Comparison of ENCODE assay signal across 17 mouse cellular contexts in genomic region chr4:32575165-32575564, GRCm38 (mm10). TPM values are rescaled to one million over a fixed set of nuclear protein-coding genes. Genes with fewer than 3 reads are reported as not detected.
A peak's percentile ranks its signal among the peaks of the same experiment; 100 is the strongest.
DNase-seq lines count a peak whose midpoint lies in the region; ATAC-seq lines count a peak whose summit lies in the region.
"Had no signal": no experiment of that assay in that cellular context is flagged by ENCODE, and none has a peak within 500 bp of the region (broad histone marks: within the 10 kb centered on the region; RNA-seq: fewer than 3 reads in every experiment).

No protein-coding gene starts in this region.

- no peak overlapping the region for H3K4me3 ChIP-seq in hindbrain, embryonic 10.5 days
- no peak overlapping the region for H3K4me3 ChIP-seq in hindbrain, embryonic 14.5 days (replicated peaks; ENCODE audit: low read length)
- no peak overlapping the region for H3K4me3 ChIP-seq in embryonic facial prominence, embryonic 10.5 days
- H3K4me3 ChIP-seq: embryonic facial prominence, embryonic 15.5 days; limb, embryonic 13.5 days; midbrain, embryonic 12.5 days had no signal

- WGBS in hindbrain, embryonic 10.5 days: 67% methylated on average over 9 of the region's 9 CpGs
- 79% methylated on average over 9 of the region's 9 CpGs for WGBS in hindbrain, embryonic 14.5 days
- 49% methylated on average over 9 of the region's 9 CpGs for WGBS in embryonic facial prominence, embryonic 10.5 days

- peaks cover 21% of the 10 kb centered on the region for H3K36me3 ChIP-seq in hindbrain, embryonic 10.5 days
- H3K36me3 ChIP-seq in hindbrain, embryonic 14.5 days (replicated peaks; ENCODE audit: control insufficient read depth, insufficient read depth): peaks cover 31% of the 10 kb centered on the region
- peaks cover 26% of the 10 kb centered on the region for H3K36me3 ChIP-seq in embryonic facial prominence, embryonic 10.5 days (replicated peaks)

- ATAC-seq in hindbrain, embryonic 14.5 days (ENCODE audit: low FRiP score): no peak
- ATAC-seq in inflammation-experienced regulatory T-cells, adult 6 months: no peak
- no peak for ATAC-seq in frontal cortex, adult (ENCODE audit: low TSS enrichment)
- ATAC-seq: forebrain, embryonic 14.5 days had no signal

- no peak overlapping the region for H3K4me2 ChIP-seq in hindbrain, embryonic 14.5 days (replicated peaks)
- H3K4me2 ChIP-seq: embryonic facial prominence, embryonic 15.5 days; limb, embryonic 13.5 days; midbrain, embryonic 12.5 days had no signal

- H3K27ac ChIP-seq in hindbrain, embryonic 10.5 days: no peak overlapping the region
- H3K27ac ChIP-seq in hindbrain, embryonic 14.5 days: no peak overlapping the region
- H3K27ac ChIP-seq in embryonic facial prominence, embryonic 10.5 days (replicated peaks): no peak overlapping the region
- H3K27ac ChIP-seq: embryonic facial prominence, embryonic 15.5 days; limb, embryonic 13.5 days; midbrain, embryonic 12.5 days had no signal

- no peaks in the 10 kb centered on the region for H3K9me3 ChIP-seq in hindbrain, embryonic 10.5 days
- H3K9me3 ChIP-seq in hindbrain, embryonic 14.5 days (ENCODE audit: control insufficient read depth, low read length): no peaks in the 10 kb centered on the region
- H3K9me3 ChIP-seq in embryonic facial prominence, embryonic 10.5 days: no peaks in the 10 kb centered on the region
- H3K9me3 ChIP-seq: embryonic facial prominence, embryonic 15.5 days; limb, embryonic 13.5 days; midbrain, embryonic 12.5 days had no signal

- H3K9ac ChIP-seq in hindbrain, embryonic 14.5 days: no peak overlapping the region
- H3K9ac ChIP-seq: embryonic facial prominence, embryonic 15.5 days; limb, embryonic 13.5 days; midbrain, embryonic 12.5 days had no signal

- DNase-seq in hindbrain, embryonic 10.5 days (ENCODE audit: low spot score): peak; percentile 14
- DNase-seq in hindbrain, embryonic 14.5 days (ENCODE audit: low spot score): no peak
- peak; percentile 38 to 51 for DNase-seq in B cell, adult 2 months
- DNase-seq in embryonic facial prominence, embryonic 10.5 days (ENCODE audit: low spot score): peak; percentile 53
- DNase-seq in lung, postnatal 36 days: peak; percentile 71
- DNase-seq in cerebellum, adult 18-20 months: no peak
- DNase-seq: cerebellum, adult 11-12 months had no signal

- peaks cover 10% of the 10 kb centered on the region for H3K4me1 ChIP-seq in hindbrain, embryonic 10.5 days (replicated peaks)
- peaks cover 15% of the 10 kb centered on the region for H3K4me1 ChIP-seq in hindbrain, embryonic 14.5 days (replicated peaks; ENCODE audit: control insufficient read depth, insufficient read depth, low read length)
- peaks cover 19% of the 10 kb centered on the region for H3K4me1 ChIP-seq in embryonic facial prominence, embryonic 10.5 days

- H3K27me3 ChIP-seq in hindbrain, embryonic 10.5 days (ENCODE audit: insufficient read depth, poor library complexity, severe bottlenecking): no peaks in the 10 kb centered on the region
- no peaks in the 10 kb centered on the region for H3K27me3 ChIP-seq in hindbrain, embryonic 14.5 days (ENCODE audit: control insufficient read depth, insufficient read depth, low read length)
- no peaks in the 10 kb centered on the region for H3K27me3 ChIP-seq in embryonic facial prominence, embryonic 10.5 days (replicated peaks; ENCODE audit: low read depth, poor library complexity, severe bottlenecking)
- H3K27me3 ChIP-seq: embryonic facial prominence, embryonic 15.5 days; limb, embryonic 13.5 days; midbrain, embryonic 12.5 days had no signal

RNA-seq across cellular contexts. Expression of gene Gja10, which starts 27.4 kb away (rescaled TPM):
- polyA plus RNA-seq in hindbrain, embryonic 10.5 days (2016; fragmentation: Nextera tagmentation; extraction: Ambion mirVana): 0.14 TPM in 1 of 2 replicates, not detected in the other
- polyA plus RNA-seq in hindbrain, embryonic 14.5 days (2014; fragmentation: Nextera tagmentation; extraction: Ambion mirVana): 0.22 TPM in 1 of 2 replicates, not detected in the other
- polyA plus RNA-seq in embryonic facial prominence, embryonic 10.5 days (2016; fragmentation: Nextera tagmentation; extraction: Ambion mirVana): 0.07 and 0.16 TPM in 2 replicates
- not detected for polyA plus RNA-seq in inflammation-experienced regulatory T-cells, adult 6 months (2017; shearing (Covaris generic))
- polyA plus RNA-seq: embryonic facial prominence, embryonic 15.5 days; forebrain, embryonic 14.5 days; hindbrain, embryonic 11.5 days; kidney, embryonic 14.5 days; limb, embryonic 13.5 days; midbrain, embryonic 12.5 days; neural tube, embryonic 14.5 days; stomach, embryonic 16.5 days had no signal

RNA-seq across cellular contexts. Expression of gene Casp8ap2, which starts 40.1 kb away (rescaled TPM):
- polyA plus RNA-seq in hindbrain, embryonic 10.5 days (2016; fragmentation: Nextera tagmentation; extraction: Ambion mirVana): 43.2 and 77.1 TPM in 2 replicates
- polyA plus RNA-seq in hindbrain, embryonic 14.5 days (2014; fragmentation: Nextera tagmentation; extraction: Ambion mirVana): 33.9 and 34.6 TPM in 2 replicates
- 76.8 TPM in 2 replicates for polyA plus RNA-seq in embryonic facial prominence, embryonic 10.5 days (2016; fragmentation: Nextera tagmentation; extraction: Ambion mirVana)
- polyA plus RNA-seq in inflammation-experienced regulatory T-cells, adult 6 months (2017; shearing (Covaris generic)): 10 to 100 TPM; 37.4 to 47.1 (median 46.6) TPM

Comparison
In these comparisons a context has a peak if more than half of its experiments do, and no peak if none do; other contexts are left out.
1. DNase-seq: peak in hindbrain, embryonic 10.5 days (single experiment), B cell, adult 2 months (2 of 2), embryonic facial prominence, embryonic 10.5 days (single experiment) and lung, postnatal 36 days (single experiment); none in hindbrain, embryonic 14.5 days (single experiment) and cerebellum, adult 18-20 months (0 of 2).